Mouse (Mus musculus) right cerebral cortex, postnatal 10 days (tissue): ENCODE measurements at regions not wholly inside any gene's neighbourhood (a gene's known extent, or its start where the extent isn't known, plus 50 kb on each side); places are given as distances from the start of the nearest gene placed in this dataset.

Experiments used
- DNase-seq, 2 experiments: peaks; one replicate each; pipeline ENCODE4 v3.0.0; 2021; ENCODE audit warnings: low spot score in 2 of 2

DNA sequence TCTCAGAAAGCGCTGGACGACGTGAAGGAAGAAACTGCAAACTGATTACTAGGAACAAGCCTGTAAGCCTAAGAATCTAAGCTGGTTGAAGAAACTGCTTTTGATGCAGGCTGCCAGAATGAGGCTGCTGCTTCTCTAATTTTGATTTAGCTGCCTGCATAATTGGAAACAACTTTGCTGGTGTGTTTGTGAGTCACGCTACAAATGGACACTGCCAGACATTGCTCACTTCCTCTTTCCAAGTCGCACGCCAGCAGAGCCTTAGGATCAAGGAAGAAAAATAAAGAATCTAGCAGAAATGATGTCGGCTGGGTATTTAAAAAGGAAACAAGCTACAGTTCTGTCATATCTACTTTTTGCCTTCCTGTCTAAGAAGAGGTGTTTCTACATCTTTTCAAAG, 81.0 kb downstream of the A730046J19Rik start:
- peak; percentile 20 to 24 for DNase-seq

DNA sequence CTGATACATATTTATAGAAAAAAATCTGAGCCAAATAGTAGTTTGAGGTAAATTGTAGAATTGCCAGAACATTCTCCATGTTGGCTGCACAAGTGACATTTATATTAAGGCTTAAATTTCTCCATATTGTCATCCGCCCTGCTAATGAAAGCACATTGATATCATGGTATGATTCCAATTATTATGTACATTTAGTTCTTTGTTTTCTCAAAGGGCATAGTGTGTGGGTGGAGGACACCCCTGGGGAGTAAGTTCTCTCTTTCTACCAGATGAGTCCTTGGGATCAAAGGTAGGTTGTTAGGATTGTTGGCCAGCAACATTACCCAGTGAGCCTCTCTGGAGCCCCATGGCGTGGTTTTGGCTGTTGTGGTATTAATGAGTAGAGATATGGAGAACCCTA, 51.7 kb upstream of the Alg13 start:
- DNase-seq: no peak
